Mouse (Mus musculus) T-helper 17 cell (primary cell): ENCODE measurements around the gene Ankrd33.

Source experiments
- in situ Hi-C, 2 experiments: fragments of 300-600 bp; cut with MboI, MseI; formaldehyde crosslinking; loops; 1 replicate in 1 of 2; 2 replicates in 1 of 2; pipeline ENCODE4 v1.15.1; 2025; ENCODE audit warnings: high pct_unique_total_duplicates in 2 of 2

The Ankrd33 gene

DNA sequence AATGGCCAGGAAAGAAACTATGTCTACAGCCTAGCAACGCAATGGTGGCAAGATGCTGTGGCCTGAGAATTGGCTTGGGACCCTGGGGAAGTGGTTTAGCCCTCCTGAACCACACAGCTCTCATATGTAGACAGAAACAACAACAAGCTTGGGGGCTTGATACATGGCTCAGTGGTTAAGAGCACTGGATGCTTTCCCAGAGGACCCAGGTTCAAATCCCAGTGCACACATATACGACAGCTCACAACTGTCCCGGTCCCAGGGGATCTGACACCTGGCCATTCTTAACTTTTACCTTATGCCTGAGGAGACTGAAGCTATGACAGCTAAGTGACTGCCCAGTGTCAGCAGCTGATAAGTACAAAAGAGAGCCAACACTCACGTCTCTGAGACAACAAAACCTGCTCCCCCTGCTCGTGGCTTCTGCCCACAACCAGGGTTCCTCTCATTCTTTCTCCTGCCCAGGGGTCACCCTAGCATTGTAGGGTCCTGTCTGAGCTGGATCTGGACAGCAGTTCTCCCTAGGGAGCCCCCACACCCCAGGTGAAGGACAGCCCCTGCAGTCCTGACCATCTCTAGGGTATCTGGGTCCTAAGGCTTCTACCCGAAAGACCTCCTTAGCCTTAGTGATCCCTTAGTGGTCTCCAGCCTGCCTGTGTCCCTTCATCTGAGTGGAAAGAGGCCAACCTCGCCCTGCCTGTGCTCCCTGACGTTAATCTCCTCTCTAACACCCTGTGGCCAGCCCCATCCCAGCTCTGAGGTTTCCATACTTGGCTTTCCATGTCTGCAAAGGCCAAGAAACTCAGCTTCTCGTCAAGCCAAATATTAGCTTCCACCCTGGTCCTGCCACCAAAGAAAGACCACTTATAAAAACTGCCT, 6.1 kb downstream of the Ankrd33 start:
- in situ Hi-C loops, result no loop called here

GRCm38 (mm10) chr15:101122290-101122589, 6.7 kb downstream of the Ankrd33 start:
- in situ Hi-C loops, result no loop called here

GRCm38 (mm10) chr15:101123202-101123601, 7.6 kb downstream of the Ankrd33 start:
- in situ Hi-C loops, result no loop called here

DNA sequence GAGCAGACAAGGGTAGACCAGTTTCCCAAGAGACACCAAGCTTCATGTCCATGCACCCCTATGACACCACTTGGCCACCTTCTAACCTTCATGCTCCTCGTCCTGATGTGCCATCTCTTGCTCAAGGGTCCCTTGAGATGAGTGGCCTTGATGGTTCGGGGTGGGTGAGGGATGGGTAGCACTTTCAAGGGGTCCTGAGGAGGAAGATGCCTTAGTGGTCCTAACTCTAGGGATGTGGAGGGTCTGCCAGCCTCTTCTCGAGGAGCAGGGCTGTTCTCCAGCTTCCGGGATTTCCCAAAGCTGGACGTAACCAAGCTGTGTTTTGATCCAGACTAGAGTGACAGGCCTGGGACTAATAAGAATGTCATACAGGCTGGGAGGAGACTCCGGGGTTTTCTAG, 10.0 kb downstream of the Ankrd33 start:
- in situ Hi-C loops, result no loop called here

DNA sequence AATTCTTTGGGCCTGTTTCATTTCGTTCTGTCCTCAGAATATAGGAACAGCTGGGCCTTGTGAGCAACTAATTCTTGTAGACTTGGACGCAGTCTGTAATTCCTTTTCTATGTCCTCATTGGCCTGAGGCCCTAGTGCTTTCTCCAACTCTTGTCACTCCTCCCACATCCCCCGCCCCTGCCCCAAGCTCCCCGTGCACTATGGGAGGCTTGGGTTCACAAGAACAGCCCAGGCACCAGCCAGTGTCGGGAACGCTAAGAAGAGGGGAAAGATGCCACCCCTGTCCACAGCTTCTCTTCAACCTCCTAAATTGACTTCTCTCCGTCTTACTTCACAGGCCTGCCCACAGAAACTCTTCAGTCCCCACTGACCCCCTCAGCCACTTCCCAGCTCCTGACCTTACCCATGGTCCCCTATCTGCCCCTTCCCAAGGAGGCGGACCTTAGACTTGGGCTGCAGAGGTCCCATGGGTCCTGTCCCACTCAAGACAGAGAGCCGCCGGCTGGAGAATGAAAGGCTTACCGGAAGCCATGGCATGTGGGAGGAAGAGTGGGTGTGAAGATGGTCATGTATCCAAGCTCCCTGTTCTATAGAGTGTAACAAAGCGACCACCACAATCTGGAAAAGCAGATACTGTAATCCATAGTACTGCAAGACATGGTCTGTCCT, 11.5 kb downstream of the Ankrd33 start:
- in situ Hi-C loops, result no loop called here

- in situ Hi-C loops, result no loop called here
Measured at GRCm38 (mm10) chr15:101128181-101129089, 12.9 kb downstream of the Ankrd33 start, which contains the start of gene Acvrl1. Gene Acvrl1 (plus strand): TSS chr15:101128522.

DNA sequence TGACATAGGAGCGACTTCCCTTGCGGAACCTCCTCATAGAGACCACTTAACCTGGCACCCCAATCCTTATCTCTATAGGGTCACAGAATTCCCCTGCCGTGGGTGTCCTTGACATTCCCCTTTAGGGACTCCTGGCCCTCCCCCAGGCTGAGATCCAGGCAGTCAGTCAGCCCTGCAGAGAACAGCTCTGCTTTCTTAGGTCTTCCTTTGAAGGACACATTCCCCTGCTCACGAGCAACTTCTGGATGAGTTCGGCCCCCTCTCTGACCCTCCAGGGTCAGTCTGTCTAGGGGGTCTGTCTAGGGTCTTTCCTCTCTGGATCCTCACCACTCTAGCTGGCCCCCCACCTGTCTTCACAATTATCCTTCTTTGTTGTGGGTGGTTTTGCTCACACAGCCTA, 13.9 kb downstream of the Ankrd33 start:
- in situ Hi-C loops, result no loop called here

DNA sequence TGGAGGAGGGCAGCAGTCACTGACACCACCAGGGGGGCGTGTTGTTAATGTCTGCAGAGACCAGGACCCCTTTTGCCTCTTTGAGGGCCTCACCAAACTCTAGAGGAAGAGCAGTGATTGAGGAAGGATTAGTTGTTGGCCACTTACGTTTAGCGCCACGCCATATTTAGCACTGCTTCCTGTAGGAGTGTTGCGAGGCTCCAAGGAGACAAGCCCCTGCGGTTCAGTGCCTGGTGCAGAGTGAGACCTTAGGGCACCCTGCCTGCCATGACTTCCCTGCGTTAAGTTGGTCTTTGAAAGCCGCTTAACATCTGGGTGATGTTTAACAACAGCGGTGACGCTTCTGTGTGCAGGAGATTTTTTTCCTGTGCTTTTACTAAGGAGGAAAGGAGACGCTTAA, 15.9 kb downstream of the Ankrd33 start:
- in situ Hi-C loops, result no loop called here

DNA sequence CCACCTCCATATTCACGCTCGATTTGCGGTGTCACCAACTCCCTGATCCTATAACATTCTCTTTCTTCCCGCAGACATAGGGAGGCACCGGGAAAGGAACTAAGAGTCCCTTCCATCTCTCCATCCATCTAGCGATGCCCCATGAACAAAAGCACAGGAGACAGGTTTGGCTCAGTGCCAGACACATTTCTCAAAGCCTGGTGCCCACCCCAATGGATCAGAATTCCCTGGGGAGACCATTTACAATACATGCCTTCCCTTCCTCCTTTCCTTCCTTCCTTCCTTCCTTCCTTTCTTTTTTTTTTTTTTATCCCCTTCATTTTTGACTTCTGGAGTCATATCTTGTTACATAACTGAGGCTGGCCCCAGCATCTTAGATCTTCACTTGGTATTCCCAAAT, 16.5 kb downstream of the Ankrd33 start:
- in situ Hi-C loops, result no loop called here

- in situ Hi-C loops, result no loop called here
Measured at GRCm38 (mm10) chr15:101132761-101133160, 17.2 kb downstream of the Ankrd33 start.

DNA sequence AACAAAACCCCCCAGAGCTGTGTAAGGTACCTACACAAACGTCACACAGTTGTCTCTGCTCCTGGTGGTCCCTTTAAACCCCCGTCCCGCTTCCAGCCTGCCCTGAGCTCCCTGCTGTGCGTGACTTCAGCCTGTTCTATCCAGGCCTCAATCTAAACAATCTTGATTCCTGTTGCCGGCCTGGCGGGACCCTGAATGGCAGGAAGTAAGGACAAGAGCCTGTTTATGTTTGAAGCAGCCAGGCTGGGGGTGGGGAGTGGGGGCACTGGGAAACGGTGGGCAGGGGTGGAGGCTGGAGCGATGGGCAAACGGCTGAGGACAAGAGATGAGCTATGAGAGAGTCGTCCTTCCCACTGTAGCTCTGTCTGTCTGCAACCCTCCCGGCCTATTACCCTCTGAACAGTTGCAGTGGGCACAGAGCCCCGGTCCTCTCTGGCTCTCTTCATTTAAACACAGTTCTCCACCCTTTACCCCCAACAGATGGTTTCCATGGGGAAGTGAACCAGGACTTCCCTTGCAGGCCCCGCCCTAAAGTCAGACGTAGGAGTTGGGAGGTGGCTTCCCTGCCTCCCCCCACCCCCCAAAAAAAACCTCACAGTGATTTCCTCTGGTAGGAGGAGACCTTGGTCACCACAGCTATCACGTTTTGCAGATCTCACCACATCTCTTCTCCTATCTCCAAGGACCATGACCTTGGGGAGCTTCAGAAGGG, 18.6 kb downstream of the Ankrd33 start:
- in situ Hi-C loops, result no loop called here

GRCm38 (mm10) chr15:101135405-101135804, 19.9 kb downstream of the Ankrd33 start:
- in situ Hi-C loops, result no loop called here

DNA sequence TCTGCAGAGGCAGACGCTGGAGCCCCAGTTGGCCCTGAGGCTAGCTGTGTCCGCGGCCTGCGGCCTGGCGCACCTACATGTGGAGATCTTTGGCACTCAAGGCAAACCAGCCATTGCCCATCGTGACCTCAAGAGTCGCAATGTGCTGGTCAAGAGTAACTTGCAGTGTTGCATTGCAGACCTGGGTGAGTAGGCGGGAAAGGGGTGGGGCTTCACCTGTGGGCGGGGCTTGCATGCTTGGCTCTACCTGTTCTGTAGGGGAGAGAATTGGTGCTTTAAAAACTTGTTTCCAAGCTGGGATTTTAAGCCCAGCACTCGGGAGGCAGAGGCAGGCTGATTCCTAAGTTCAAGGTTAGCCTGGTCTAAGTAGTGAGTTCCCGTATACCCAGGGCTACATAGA, 21.9 kb downstream of the Ankrd33 start:
- in situ Hi-C loops, result no loop called here

- in situ Hi-C loops, result no loop called here
Measured at GRCm38 (mm10) chr15:101138675-101139074, 23.1 kb downstream of the Ankrd33 start.

GRCm38 (mm10) chr15:101139885-101140284, 24.3 kb downstream of the Ankrd33 start:
- in situ Hi-C loops, result no loop called here

GRCm38 (mm10) chr15:101140587-101140986, 25.0 kb downstream of the Ankrd33 start:
- in situ Hi-C loops, result no loop called here

GRCm38 (mm10) chr15:101141061-101141541, 25.5 kb downstream of the Ankrd33 start:
- in situ Hi-C loops, result no loop called here

- in situ Hi-C loops, result no loop called here
Measured at GRCm38 (mm10) chr15:101142672-101143071, 27.1 kb downstream of the Ankrd33 start.

GRCm38 (mm10) chr15:101143494-101143893, 27.9 kb downstream of the Ankrd33 start:
- in situ Hi-C loops, result no loop called here

GRCm38 (mm10) chr15:101144176-101144575, 28.6 kb downstream of the Ankrd33 start:
- in situ Hi-C loops, result no loop called here

- in situ Hi-C loops, result loop anchor here in 1 of 2 experiments (5.0 kb wide), 1 partner anchor 48 kb away; no protein-coding TSS in a partner anchor
Measured at GRCm38 (mm10) chr15:101144779-101145178, 29.2 kb downstream of the Ankrd33 start.
